Mouse (Mus musculus) spleen, adult 2 months (tissue): ENCODE data around the gene Epor.

Experiments used
- CTCF ChIP-seq: fragments of 200-500 bp; IDR thresholded peaks from 2 replicates; pipeline ENCODE4 v1.5.1; 2011; ENCODE audit warnings: mild to moderate bottlenecking, inconsistent platforms; ENCODE audit not compliant: insufficient read depth, insufficient read length, insufficient replicate concordance; ENCODE audit errors: extremely low read depth
- POLR2A ChIP-seq: fragments of 200-500 bp; IDR thresholded peaks from 2 replicates; pipeline ENCODE4 v1.6.1; 2011; ENCODE audit warnings: low read depth, low read length, inconsistent platforms

DNA sequence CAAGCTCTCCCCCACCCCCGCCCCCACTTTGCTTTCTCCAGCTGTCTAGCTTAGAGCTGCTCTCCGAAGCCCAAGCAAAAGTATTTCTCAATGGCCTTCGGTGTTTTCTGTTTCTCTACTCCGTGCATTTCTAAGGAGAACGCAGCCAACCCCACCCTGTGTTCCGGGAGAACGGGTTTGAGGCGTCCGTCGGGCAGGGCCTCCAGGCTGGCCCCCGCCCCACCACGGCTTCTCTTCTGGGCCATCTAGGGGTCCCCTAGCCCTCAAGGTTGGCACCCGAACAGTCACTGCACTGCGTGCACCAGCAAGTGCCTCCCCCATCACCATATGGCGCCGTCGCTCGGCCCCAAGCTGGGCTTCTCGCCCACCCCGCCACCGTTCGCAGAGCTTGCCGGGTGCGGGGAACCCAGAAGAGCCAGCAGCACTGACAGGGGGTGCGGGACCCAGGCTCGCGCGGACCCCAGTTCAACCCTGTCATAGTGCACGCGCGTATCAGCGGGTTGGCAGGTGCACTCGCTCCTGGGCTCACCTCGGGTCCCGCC, 45.7 kb downstream of the Epor start:
- TF ChIP-seq CTCF = no peak
- TF ChIP-seq POLR2A = no peak
